Mouse (Mus musculus): ENCODE data around the gene Olfr1183. TPM values are rescaled to one million over a fixed set of nuclear protein-coding genes. Genes with fewer than 3 reads are reported as not detected.
"Not testable (repeated sequence)": the region's sequence is repeated elsewhere in the genome, so short reads cannot be mapped to it uniquely, and the experiment has no call there.

Olfr1183 gene
- polyA plus RNA-seq (2014; fragmentation: Nextera tagmentation; extraction: Ambion mirVana), result not detected in 2 replicates

DNA sequence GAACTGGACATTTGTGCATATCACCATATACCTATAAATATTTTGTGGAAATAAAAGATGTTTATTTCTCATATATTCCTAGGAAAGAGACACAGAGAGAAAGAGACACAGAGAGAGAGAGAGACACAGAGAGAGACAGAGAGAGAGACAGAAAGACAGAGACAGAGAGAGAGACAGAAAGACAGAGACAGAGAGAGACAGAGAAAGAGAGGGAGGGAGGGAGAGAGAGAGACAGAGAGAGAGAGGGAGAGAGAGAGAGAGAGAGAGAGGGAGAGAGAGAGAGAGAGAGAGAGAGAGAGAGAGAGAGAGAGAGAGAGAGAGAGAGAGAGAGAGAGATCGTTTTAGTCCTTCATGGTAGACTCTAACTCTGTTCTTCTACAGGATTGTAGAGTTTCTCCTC lies at the start of gene Olfr1183:
Olfr1183 (plus strand) TSS at position 301 of the 400 bp plus-strand sequence.
- H3K4me3 ChIP-seq (ENCODE audit: low read depth, low read length); H3K9me3 ChIP-seq (replicated peaks; ENCODE audit: control insufficient read depth, low read length); ATAC-seq (replicated peaks; ENCODE audit: insufficient number of reproducible peaks, low FRiP score, low TSS enrichment, low read depth); H3K4me1 ChIP-seq (ENCODE audit: control insufficient read depth, insufficient read depth, low read length); H3K9ac ChIP-seq (replicated peaks; ENCODE audit: low read length); DNase-seq (ENCODE audit: low spot score); H3K27me3 ChIP-seq (ENCODE audit: control insufficient read depth, insufficient read depth, low read length); H3K27ac ChIP-seq (replicated peaks; ENCODE audit: low read depth, low read length); H3K36me3 ChIP-seq (replicated peaks; ENCODE audit: control insufficient read depth, insufficient read depth, low read depth, low read length); H3K4me2 ChIP-seq (ENCODE audit: low read depth, low read length): not testable (repeated sequence)
- WGBS, result 85% methylated on average over 1 of the region's 1 CpGs

DNA sequence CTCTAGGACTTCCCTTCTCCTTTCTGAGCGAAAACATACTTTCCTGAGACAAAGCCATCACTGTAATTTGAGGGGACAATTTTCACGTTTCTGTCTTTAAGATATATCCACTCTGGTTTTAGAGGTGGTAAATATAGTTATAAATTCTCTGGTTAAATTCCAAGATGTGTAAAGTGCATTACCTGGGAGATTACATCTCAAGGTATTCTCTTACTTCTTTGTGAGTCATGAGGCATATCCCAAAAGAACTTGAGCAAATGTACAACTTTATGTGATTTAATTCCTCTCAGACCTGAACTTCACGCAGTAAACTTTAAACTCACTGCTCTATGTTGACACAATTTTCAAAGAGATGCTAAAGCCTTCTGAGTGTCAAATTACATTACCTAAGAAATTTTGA lies 48.3 kb upstream of the Olfr1183 start, which contains the start of gene Olfr1179:
Olfr1179 (minus strand) TSS at position 101 of the 400 bp plus-strand sequence.
- Histone ChIP-seq H3K36me3 (replicated peaks; ENCODE audit: control insufficient read depth, insufficient read depth, low read depth, low read length) (no peaks in the 10 kb centered on the region), H3K9me3 (replicated peaks; ENCODE audit: control insufficient read depth, low read length) (no peaks in the 10 kb centered on the region), H3K9ac (replicated peaks; ENCODE audit: low read length) (no peak within 1 kb of the TSS), H3K4me3 (ENCODE audit: low read depth, low read length) (no peak within 1 kb of the TSS), H3K4me2 (ENCODE audit: low read depth, low read length) (no peak within 1 kb of the TSS), H3K27ac (replicated peaks; ENCODE audit: low read depth, low read length) (no peak within 1 kb of the TSS), H3K4me1 (ENCODE audit: control insufficient read depth, insufficient read depth, low read length) (no peaks in the 10 kb centered on the region), H3K27me3 (ENCODE audit: control insufficient read depth, insufficient read depth, low read length) (no peaks in the 10 kb centered on the region)
- ATAC-seq (replicated peaks; ENCODE audit: insufficient number of reproducible peaks, low FRiP score, low TSS enrichment, low read depth), result no peak
- DNase-seq (ENCODE audit: low spot score), result no peak
- WGBS, result 78% methylated on average over 3 of the region's 3 CpGs

DNA sequence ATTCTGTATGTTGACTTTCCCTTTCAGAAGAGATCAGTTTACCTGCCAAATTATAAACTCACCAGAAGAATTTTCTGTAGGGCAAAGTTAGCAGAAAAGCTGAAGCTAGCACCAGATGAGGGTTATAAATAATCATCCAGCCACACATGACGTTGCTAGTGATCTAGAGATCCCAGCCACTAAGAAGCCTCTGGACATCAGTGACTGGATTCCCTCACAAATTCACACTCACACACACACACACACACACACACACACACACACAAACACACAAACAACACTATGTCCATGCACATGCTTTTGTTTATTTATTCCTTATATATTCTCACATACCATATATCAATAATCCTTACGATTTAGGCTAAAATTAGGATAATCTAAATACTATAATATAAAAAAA lies 35.6 kb upstream of the Olfr1183 start, which contains the start of gene Olfr1180:
Olfr1180 (minus strand) TSS at position 101 of the 400 bp plus-strand sequence.
- Histone ChIP-seq H3K9me3 (replicated peaks; ENCODE audit: control insufficient read depth, low read length) (no peaks in the 10 kb centered on the region), H3K9ac (replicated peaks; ENCODE audit: low read length) (no peak within 1 kb of the TSS), H3K27me3 (ENCODE audit: control insufficient read depth, insufficient read depth, low read length) (no peaks in the 10 kb centered on the region), H3K4me3 (ENCODE audit: low read depth, low read length) (no peak within 1 kb of the TSS), H3K4me2 (ENCODE audit: low read depth, low read length) (no peak within 1 kb of the TSS), H3K36me3 (replicated peaks; ENCODE audit: control insufficient read depth, insufficient read depth, low read depth, low read length) (no peaks in the 10 kb centered on the region), H3K27ac (replicated peaks; ENCODE audit: low read depth, low read length) (no peak within 1 kb of the TSS), H3K4me1 (ENCODE audit: control insufficient read depth, insufficient read depth, low read length) (no peaks in the 10 kb centered on the region)
- DNase-seq (ENCODE audit: low spot score) (no peak), ATAC-seq (replicated peaks; ENCODE audit: insufficient number of reproducible peaks, low FRiP score, low TSS enrichment, low read depth) (no peak)
- 79% methylated on average over 2 of the region's 2 CpGs for WGBS

- H3K9me3 ChIP-seq (replicated peaks; ENCODE audit: control insufficient read depth, low read length), result no peaks in the 10 kb centered on the region
- no peak within 1 kb of the TSS for H3K27ac ChIP-seq (replicated peaks; ENCODE audit: low read depth, low read length)
- WGBS, result 85% methylated on average over 1 of the region's 1 CpGs
- H3K4me2 ChIP-seq (ENCODE audit: low read depth, low read length), result no peak within 1 kb of the TSS
- no peak within 1 kb of the TSS for H3K9ac ChIP-seq (replicated peaks; ENCODE audit: low read length)
- no peaks in the 10 kb centered on the region for H3K4me1 ChIP-seq (ENCODE audit: control insufficient read depth, insufficient read depth, low read length)
- H3K27me3 ChIP-seq (ENCODE audit: control insufficient read depth, insufficient read depth, low read length), result no peaks in the 10 kb centered on the region
- no peak for ATAC-seq (replicated peaks; ENCODE audit: insufficient number of reproducible peaks, low FRiP score, low TSS enrichment, low read depth)
- no peak within 1 kb of the TSS for H3K4me3 ChIP-seq (ENCODE audit: low read depth, low read length)
- H3K36me3 ChIP-seq (replicated peaks; ENCODE audit: control insufficient read depth, insufficient read depth, low read depth, low read length), result no peaks in the 10 kb centered on the region
- no peak for DNase-seq (ENCODE audit: low spot score)
Measured at GRCm38 (mm10) chr2:88426071-88426470, 28.6 kb upstream of the Olfr1183 start, which contains the start of gene Olfr1181. TSS of gene Olfr1181 (minus strand) at chr2:88426171.

DNA sequence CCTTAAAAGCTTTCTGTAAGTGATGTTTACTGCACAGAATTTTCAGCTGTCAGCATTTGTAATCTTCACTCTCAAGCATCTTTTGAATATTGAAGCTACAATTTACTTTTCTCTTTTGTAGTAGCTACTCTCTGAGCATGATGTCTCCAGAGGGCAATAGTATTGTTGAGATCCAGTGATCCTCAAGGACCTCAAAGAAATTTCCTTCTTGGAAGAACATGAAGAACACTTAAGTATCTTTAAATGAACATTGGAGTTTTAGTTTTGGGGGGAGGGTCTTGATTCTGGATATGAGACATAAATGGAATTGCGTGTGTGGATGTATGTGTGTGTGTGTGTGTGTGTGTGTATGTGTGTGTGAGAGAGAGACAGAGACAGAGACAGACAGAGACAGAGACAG lies 5.6 kb upstream of the Olfr1183 start, which contains the start of gene Gm13757:
Gm13757 (minus strand) TSS at position 101 of the 400 bp plus-strand sequence.
- Histone ChIP-seq H3K9me3 (replicated peaks; ENCODE audit: control insufficient read depth, low read length) (no peaks in the 10 kb centered on the region), H3K9ac (replicated peaks; ENCODE audit: low read length) (no peak within 1 kb of the TSS), H3K27ac (replicated peaks; ENCODE audit: low read depth, low read length) (no peak within 1 kb of the TSS), H3K36me3 (replicated peaks; ENCODE audit: control insufficient read depth, insufficient read depth, low read depth, low read length) (no peaks in the 10 kb centered on the region), H3K27me3 (ENCODE audit: control insufficient read depth, insufficient read depth, low read length) (no peaks in the 10 kb centered on the region), H3K4me3 (ENCODE audit: low read depth, low read length) (no peak within 1 kb of the TSS), H3K4me1 (ENCODE audit: control insufficient read depth, insufficient read depth, low read length) (no peaks in the 10 kb centered on the region), H3K4me2 (ENCODE audit: low read depth, low read length) (no peak within 1 kb of the TSS)
- ATAC-seq (replicated peaks; ENCODE audit: insufficient number of reproducible peaks, low FRiP score, low TSS enrichment, low read depth), result no peak
- DNase-seq (ENCODE audit: low spot score), result no peak
- 92% methylated on average over 1 of the region's 1 CpGs for WGBS

- DNase-seq (ENCODE audit: low spot score), result no peak
- H3K36me3 ChIP-seq (replicated peaks; ENCODE audit: control insufficient read depth, insufficient read depth, low read depth, low read length), result no peaks in the 10 kb centered on the region
- no peak within 1 kb of the TSS for H3K27ac ChIP-seq (replicated peaks; ENCODE audit: low read depth, low read length)
- H3K9ac ChIP-seq (replicated peaks; ENCODE audit: low read length), result no peak within 1 kb of the TSS
- no peaks in the 10 kb centered on the region for H3K27me3 ChIP-seq (ENCODE audit: control insufficient read depth, insufficient read depth, low read length)
- ATAC-seq (replicated peaks; ENCODE audit: insufficient number of reproducible peaks, low FRiP score, low TSS enrichment, low read depth), result no peak
- no peaks in the 10 kb centered on the region for H3K4me1 ChIP-seq (ENCODE audit: control insufficient read depth, insufficient read depth, low read length)
- H3K4me3 ChIP-seq (ENCODE audit: low read depth, low read length), result no peak within 1 kb of the TSS
- no peak within 1 kb of the TSS for H3K4me2 ChIP-seq (ENCODE audit: low read depth, low read length)
- H3K9me3 ChIP-seq (replicated peaks; ENCODE audit: control insufficient read depth, low read length), result no peaks in the 10 kb centered on the region
- 88% methylated on average over 2 of the region's 2 CpGs for WGBS
Measured at GRCm38 (mm10) chr2:88483298-88483697, 28.6 kb downstream of the Olfr1183 start, which contains the start of gene Olfr1184. TSS of gene Olfr1184 (plus strand) at chr2:88483598.

- Histone ChIP-seq H3K27me3 (ENCODE audit: control insufficient read depth, insufficient read depth, low read length) (no peaks in the 10 kb centered on the region), H3K27ac (replicated peaks; ENCODE audit: low read depth, low read length) (no peak within 1 kb of the TSS), H3K4me1 (ENCODE audit: control insufficient read depth, insufficient read depth, low read length) (no peaks in the 10 kb centered on the region), H3K4me3 (ENCODE audit: low read depth, low read length) (no peak within 1 kb of the TSS), H3K9me3 (replicated peaks; ENCODE audit: control insufficient read depth, low read length) (no peaks in the 10 kb centered on the region), H3K4me2 (ENCODE audit: low read depth, low read length) (no peak within 1 kb of the TSS), H3K9ac (replicated peaks; ENCODE audit: low read length) (no peak within 1 kb of the TSS), H3K36me3 (replicated peaks; ENCODE audit: control insufficient read depth, insufficient read depth, low read depth, low read length) (no peaks in the 10 kb centered on the region)
- ATAC-seq (replicated peaks; ENCODE audit: insufficient number of reproducible peaks, low FRiP score, low TSS enrichment, low read depth) (no peak), DNase-seq (ENCODE audit: low spot score) (no peak)
- WGBS, result 77% methylated on average over 2 of the region's 2 CpGs
Measured at GRCm38 (mm10) chr2:88493020-88493419, 38.4 kb downstream of the Olfr1183 start, which contains the start of gene Olfr1185-ps1. TSS of gene Olfr1185-ps1 (plus strand) at chr2:88493320.

DNA sequence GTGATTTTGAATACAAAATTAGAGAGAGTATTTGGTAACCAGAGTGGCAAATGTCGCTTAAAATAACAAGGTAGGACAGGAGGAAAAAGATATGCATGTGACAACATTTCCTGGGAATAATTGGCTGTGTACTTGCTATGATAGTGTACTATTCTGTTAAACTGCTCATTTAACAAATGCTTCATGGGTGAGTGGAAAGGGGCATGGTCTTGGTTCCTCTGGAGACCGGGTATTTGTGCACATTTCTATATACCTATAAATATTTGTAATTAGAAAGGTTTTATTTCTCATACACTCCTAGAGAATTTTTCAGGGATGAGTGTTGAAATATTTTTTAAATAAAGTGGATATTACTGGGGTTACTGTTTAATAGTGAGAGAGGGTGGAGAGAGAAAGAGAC lies 63.6 kb downstream of the Olfr1183 start, which contains the start of gene Olfr1186:
Olfr1186 (plus strand) TSS at position 301 of the 400 bp plus-strand sequence.
- no peak within 1 kb of the TSS for H3K4me3 ChIP-seq (ENCODE audit: low read depth, low read length)
- no peak for DNase-seq (ENCODE audit: low spot score)

More for the DNA sequence above, 63.6 kb downstream of the Olfr1183 start, which contains the start of gene Olfr1186:
- ATAC-seq (replicated peaks; ENCODE audit: insufficient number of reproducible peaks, low FRiP score, low TSS enrichment, low read depth), result no peak
- H3K36me3 ChIP-seq (replicated peaks; ENCODE audit: control insufficient read depth, insufficient read depth, low read depth, low read length), result no peaks in the 10 kb centered on the region
- no peaks in the 10 kb centered on the region for H3K27me3 ChIP-seq (ENCODE audit: control insufficient read depth, insufficient read depth, low read length)
- no peak within 1 kb of the TSS for H3K4me2 ChIP-seq (ENCODE audit: low read depth, low read length)
- no peaks in the 10 kb centered on the region for H3K4me1 ChIP-seq (ENCODE audit: control insufficient read depth, insufficient read depth, low read length)
- H3K9ac ChIP-seq (replicated peaks; ENCODE audit: low read length), result no peak within 1 kb of the TSS
- no peaks in the 10 kb centered on the region for H3K9me3 ChIP-seq (replicated peaks; ENCODE audit: control insufficient read depth, low read length)
- 79% methylated on average over 2 of the region's 2 CpGs for WGBS
- no peak within 1 kb of the TSS for H3K27ac ChIP-seq (replicated peaks; ENCODE audit: low read depth, low read length)
